In the genomic region with DNA sequence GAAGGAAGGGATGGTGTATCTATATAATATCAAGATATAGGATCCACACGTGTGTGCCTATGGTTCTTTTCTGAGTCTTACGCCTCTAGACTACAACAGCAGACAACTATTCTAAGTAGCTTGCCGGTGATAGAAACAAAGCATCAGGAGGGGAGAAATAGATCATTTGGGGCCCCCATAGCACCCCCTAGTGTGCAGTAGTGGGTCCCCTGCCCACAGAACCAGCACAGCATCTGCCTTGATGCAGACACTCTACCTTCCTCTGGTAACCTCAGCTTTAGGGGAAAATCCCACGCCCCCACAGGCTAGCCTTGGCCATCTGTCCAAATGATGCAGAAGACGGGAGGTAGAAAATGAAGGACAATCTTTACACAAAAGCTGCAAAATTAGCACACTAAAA, we compare ENCODE assay signal across 29 mouse cellular contexts. TPM values are rescaled to one million over a fixed set of nuclear protein-coding genes. Genes with fewer than 3 reads are reported as not detected.
DNase-seq lines count a peak whose midpoint lies in the region; ATAC-seq and TF ChIP-seq lines count a peak whose summit lies in the region.
"Had no signal": no experiment of that assay in that cellular context is flagged by ENCODE, and none has a peak within 500 bp of the region (broad histone marks: within the 10 kb centered on the region; RNA-seq: fewer than 3 reads in every experiment).

No protein-coding gene starts in this region.

- peak; percentile 43; the same call in 1 of the 2 replicates for TF ChIP-seq CTCF in layer of hippocampus, adult 2 months (conservative IDR thresholded peaks at IDR 0.05)
- TF ChIP-seq CTCF in lung, postnatal 0 days (IDR thresholded peaks at IDR 0.05): peak; percentile 28; the same call in 1 of the 2 replicates
- TF ChIP-seq CTCF in MEL (IDR thresholded peaks at IDR 0.05 in 2 of 3, conservative IDR thresholded peaks at IDR 0.05 in 1 of 3; ENCODE audit: control insufficient read depth in 1 of 3, insufficient read depth in 1 of 3, low read depth in 2 of 3, low read length in 3 of 3, poor library complexity in 1 of 3, severe bottlenecking in 1 of 3): peak in 2 of 3 experiments; percentile 18 to 29; a peak in 3 of 6 replicates

- no peaks in the 10 kb centered on the region for H3K4me1 ChIP-seq in lung, postnatal 0 days (ENCODE audit: insufficient read depth, low read depth, low read length)
- no peaks in the 10 kb centered on the region for H3K4me1 ChIP-seq in MEL (ENCODE audit: control insufficient read depth in 1 of 2, insufficient read depth in 2 of 2, low read length in 2 of 2)
- H3K4me1 ChIP-seq: forebrain, embryonic 13.5 days; limb, embryonic 15.5 days; midbrain, embryonic 13.5 days had no signal

- H3K27ac ChIP-seq in layer of hippocampus, adult 2 months: no peak overlapping the region
- H3K27ac ChIP-seq in lung, postnatal 0 days (ENCODE audit: low read length): no peak overlapping the region
- H3K27ac ChIP-seq in MEL (ENCODE audit: control insufficient read depth, low read depth, low read length): no peak overlapping the region
- H3K27ac ChIP-seq: forebrain, embryonic 13.5 days; hindbrain, embryonic 14.5 days; limb, embryonic 10.5 days; limb, embryonic 15.5 days; midbrain, embryonic 13.5 days had no signal

- H3K4me3 ChIP-seq in layer of hippocampus, adult 2 months: no peak overlapping the region
- no peak overlapping the region for H3K4me3 ChIP-seq in lung, postnatal 0 days (ENCODE audit: low read depth, low read length)
- no peak overlapping the region for H3K4me3 ChIP-seq in MEL (ENCODE audit: control insufficient read depth in 1 of 2, insufficient read depth in 1 of 2, low read depth in 2 of 2, low read length in 2 of 2)
- H3K4me3 ChIP-seq: forebrain, embryonic 13.5 days; heart, embryonic 12.5 days; limb, embryonic 10.5 days; limb, embryonic 15.5 days; megakaryocyte, embryonic 14.5 days; midbrain, embryonic 13.5 days had no signal

- no peak for ATAC-seq in lung, postnatal 0 days
- ATAC-seq: forebrain, embryonic 13.5 days; intestine, postnatal 0 days; midbrain, embryonic 13.5 days had no signal

- no peak overlapping the region for H3K9ac ChIP-seq in lung, postnatal 0 days (replicated peaks; ENCODE audit: low read depth)
- H3K9ac ChIP-seq in MEL (ENCODE audit: control insufficient read depth, low read depth, low read length, poor library complexity, severe bottlenecking): no peak overlapping the region
- H3K9ac ChIP-seq: forebrain, embryonic 13.5 days; heart, embryonic 12.5 days; hindbrain, embryonic 14.5 days; limb, embryonic 15.5 days; midbrain, embryonic 13.5 days had no signal

- WGBS in lung, postnatal 0 days: 79% methylated on average over 5 of the region's 5 CpGs

- H3K79me2 ChIP-seq in MEL (ENCODE audit: control insufficient read depth, insufficient read depth, low read length, poor library complexity): no peaks in the 10 kb centered on the region

- H3K4me2 ChIP-seq in lung, postnatal 0 days (replicated peaks; ENCODE audit: low read depth, low read length): no peak overlapping the region
- H3K4me2 ChIP-seq: forebrain, embryonic 13.5 days; heart, embryonic 12.5 days; hindbrain, embryonic 14.5 days; limb, embryonic 15.5 days; midbrain, embryonic 13.5 days had no signal

- H3K36me3 ChIP-seq in lung, postnatal 0 days (ENCODE audit: insufficient read depth, low read length): no peaks in the 10 kb centered on the region
- H3K36me3 ChIP-seq in MEL (ENCODE audit: control insufficient read depth in 1 of 2, insufficient read depth in 2 of 2, low read length in 2 of 2): no peaks in the 10 kb centered on the region
- H3K36me3 ChIP-seq: heart, embryonic 12.5 days; limb, embryonic 10.5 days; limb, embryonic 15.5 days; midbrain, embryonic 13.5 days had no signal

- TF ChIP-seq POLR2A in MEL (IDR thresholded peaks at IDR 0.05; ENCODE audit: control insufficient read depth in 1 of 2, insufficient read depth in 1 of 2, low read depth in 1 of 2, low read length in 2 of 2, poor library complexity in 1 of 2): no peak

- DNase-seq in layer of hippocampus, adult 2 months (ENCODE audit: low spot score in 2 of 2): peak in 1 of 2 experiments; percentile 2
- no peak for DNase-seq in layer of hippocampus, postnatal 25 days (ENCODE audit: extremely low spot score in 1 of 2, low spot score in 1 of 2)
- no peak for DNase-seq in lung, postnatal 0 days (ENCODE audit: low spot score)
- DNase-seq in lung, postnatal 25 days (ENCODE audit: low spot score): no peak
- peak; percentile 10 to 15 for DNase-seq in B cell, adult 2 months
- no peak for DNase-seq in MEL (ENCODE audit: low read depth, low spot score)
- no peak for DNase-seq in kidney, adult 18-20 months
- DNase-seq: adrenal gland, postnatal 36 days; cerebellum, adult 2 months; cerebellum, postnatal 14 days; gastrocnemius, postnatal 25 days; kidney, postnatal 14 days; lung, postnatal 10 days had no signal

- H3K27me3 ChIP-seq in lung, postnatal 0 days (replicated peaks; ENCODE audit: insufficient read depth, low read length): no peaks in the 10 kb centered on the region
- no peaks in the 10 kb centered on the region; a peak in 1 of 4 replicates for H3K27me3 ChIP-seq in MEL (ENCODE audit: control insufficient read depth in 1 of 2, insufficient read depth in 2 of 2, low read length in 2 of 2)
- H3K27me3 ChIP-seq: forebrain, embryonic 13.5 days; limb, embryonic 15.5 days; midbrain, embryonic 13.5 days had no signal

- no peak for TF ChIP-seq RAD21 in MEL (IDR thresholded peaks at IDR 0.05; ENCODE audit: low read depth, low read length)

- no peaks in the 10 kb centered on the region for H3K9me3 ChIP-seq in lung, postnatal 0 days (ENCODE audit: low read length)
- H3K9me3 ChIP-seq in MEL (replicated peaks; ENCODE audit: insufficient read depth, low read length): no peaks in the 10 kb centered on the region
- H3K9me3 ChIP-seq: forebrain, embryonic 13.5 days; heart, embryonic 12.5 days; limb, embryonic 10.5 days; limb, embryonic 15.5 days; megakaryocyte, embryonic 14.5 days; midbrain, embryonic 13.5 days had no signal

- TF ChIP-seq EP300 in lung, postnatal 0 days (IDR thresholded peaks at IDR 0.05): no peak
- no peak for TF ChIP-seq EP300 in MEL (IDR thresholded peaks at IDR 0.05; ENCODE audit: low read depth in 1 of 2, low read length in 2 of 2)

TF ChIP-seq in MEL, 35 proteins besides CTCF, POLR2A, EP300 and RAD21:
- TF ChIP-seq UBTF (IDR thresholded peaks at IDR 0.05; ENCODE audit: borderline replicate concordance, insufficient read depth, low read depth, low read length): no peak
- TF ChIP-seq MYC (IDR thresholded peaks at IDR 0.05; ENCODE audit: low read depth, low read length): no peak
- no peak for TF ChIP-seq MAZ (IDR thresholded peaks at IDR 0.05; ENCODE audit: low read depth, low read length)
- TF ChIP-seq HCFC1 (IDR thresholded peaks at IDR 0.05; ENCODE audit: low read depth, low read length): no peak
- TF ChIP-seq TAL1 (IDR thresholded peaks at IDR 0.05; ENCODE audit: low read length): no peak
- TF ChIP-seq ZKSCAN1 (IDR thresholded peaks at IDR 0.05; ENCODE audit: low read depth, low read length): no peak
TF ChIP-seq in MEL: peak in this region for 0.

RNA-seq across cellular contexts. Expression of gene Aqp12, which starts 21.1 kb away (rescaled TPM):
- not detected for total RNA-seq in layer of hippocampus, adult 2 months (2021)
- total RNA-seq in layer of hippocampus, postnatal 25 days (2021): not detected
- polyA plus RNA-seq in lung, postnatal 0 days (2015; fragmentation: Nextera tagmentation; extraction: Ambion mirVana): not detected in 2 replicates
- not detected in 2 replicates for total RNA-seq in MEL (2012; rRNA removed)
- not detected for polyA plus RNA-seq in MEL (2012; ENCODE audit: insufficient read depth in 1 of 2, insufficient read length in 2 of 2, low read depth in 1 of 2, low replicate concordance in 2 of 2, missing spikeins in 1 of 2)
- total RNA-seq: adrenal gland, postnatal 36 days; gastrocnemius, postnatal 25 days; hematopoietic stem cell, adult 5-6 weeks; layer of hippocampus, postnatal 10 days; monocyte, adult 5-6 weeks had no signal
- polyA plus RNA-seq: C2C12; cerebellum, adult 2 months; embryonic facial prominence, embryonic 11.5 days; forebrain, embryonic 13.5 days; heart, embryonic 12.5 days; heart, postnatal 0 days; hindbrain, embryonic 14.5 days; kidney, embryonic 14.5 days; limb, embryonic 10.5 days; limb, embryonic 15.5 days; midbrain, embryonic 13.5 days; neural tube, embryonic 14.5 days had no signal

RNA-seq across cellular contexts. Expression of gene Gpr35, which starts 34.3 kb away (rescaled TPM):
- under 1 TPM; 0.12 to 0.33 TPM for total RNA-seq in layer of hippocampus, adult 2 months (2021)
- under 1 TPM; 0.37 to 0.87 TPM for total RNA-seq in layer of hippocampus, postnatal 25 days (2021)
- 1.2 and 1.7 TPM in 2 replicates for polyA plus RNA-seq in lung, postnatal 0 days (2015; fragmentation: Nextera tagmentation; extraction: Ambion mirVana)
- not detected in 2 replicates for total RNA-seq in MEL (2012; rRNA removed)
- polyA plus RNA-seq in MEL (2012; ENCODE audit: insufficient read depth in 1 of 2, insufficient read length in 2 of 2, low read depth in 1 of 2, low replicate concordance in 2 of 2, missing spikeins in 1 of 2): under 1 TPM in 1 of 2 experiments, not detected in 1; 0.22 TPM

RNA-seq across cellular contexts. Expression of gene Capn10, which starts 50.8 kb away (rescaled TPM):
- 10 to 100 TPM; 46.4 to 47.1 TPM for total RNA-seq in layer of hippocampus, adult 2 months (2021)
- 10 to 100 TPM; 40.8 to 49.5 TPM for total RNA-seq in layer of hippocampus, postnatal 25 days (2021)
- polyA plus RNA-seq in lung, postnatal 0 days (2015; fragmentation: Nextera tagmentation; extraction: Ambion mirVana): 16.3 and 16.6 TPM in 2 replicates
- total RNA-seq in MEL (2012; rRNA removed): 30.5 and 30.7 TPM in 2 replicates
- polyA plus RNA-seq in MEL (2012; ENCODE audit: insufficient read depth in 1 of 2, insufficient read length in 2 of 2, low read depth in 1 of 2, low replicate concordance in 2 of 2, missing spikeins in 1 of 2): 10 to 100 TPM in 1 of 2 experiments, not detected in 1; 43.3 TPM

Comparison
In these comparisons a context has a peak if more than half of its experiments do, and no peak if none do; other contexts are left out.
1. DNase-seq: peak in B cell, adult 2 months (2 of 2); none in layer of hippocampus, postnatal 25 days (0 of 2), lung, postnatal 0 days (single experiment), lung, postnatal 25 days (single experiment), MEL (single experiment) and kidney, adult 18-20 months (single experiment).
2. Peak in every context shown above with its lines, with median percentiles within 50 percentile points of each other: CTCF ChIP-seq.